ENCODE assay signal across 33 mouse cellular contexts in the genomic region with DNA sequence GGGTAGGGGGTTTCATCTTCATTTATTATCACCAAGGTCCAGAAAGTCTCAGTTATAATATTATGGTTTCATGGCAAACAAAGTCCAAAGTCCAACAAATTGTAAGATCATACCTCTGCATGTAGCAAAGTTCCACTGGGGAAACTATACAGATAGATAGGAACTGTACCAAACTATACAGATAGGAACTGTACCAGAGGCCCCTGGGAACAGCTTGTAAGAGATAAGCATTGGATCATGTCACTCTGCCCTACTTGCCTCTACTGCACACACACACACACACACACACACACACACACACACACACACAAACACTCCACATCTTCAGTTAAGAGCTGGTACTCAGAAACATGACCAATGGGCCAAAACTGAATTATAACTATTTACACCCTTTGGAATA. TPM values are rescaled to one million over a fixed set of nuclear protein-coding genes. Genes with fewer than 3 reads are reported as not detected.
A peak's percentile ranks its signal among the peaks of the same experiment; 100 is the strongest.
DNase-seq lines count a peak whose midpoint lies in the region; ATAC-seq lines count a peak whose summit lies in the region.
"Had no signal": no experiment of that assay in that cellular context is flagged by ENCODE, and none has a peak within 500 bp of the region (broad histone marks: within the 10 kb centered on the region; RNA-seq: fewer than 3 reads in every experiment).

No protein-coding gene starts in this region.

- H3K4me1 ChIP-seq in erythroblast, embryonic 14.5 days (ENCODE audit: control insufficient read depth) = peaks cover 62% of the 10 kb centered on the region
- peaks cover 16% of the 10 kb centered on the region for H3K4me1 ChIP-seq in liver, embryonic 11.5 days (replicated peaks; ENCODE audit: control insufficient read depth, insufficient read depth, low read length)
- peaks cover 20% of the 10 kb centered on the region for H3K4me1 ChIP-seq in liver, embryonic 16.5 days (ENCODE audit: control insufficient read depth, low read depth, low read length)
- H3K4me1 ChIP-seq in kidney, embryonic 15.5 days = peaks cover 9% of the 10 kb centered on the region

- no peaks in the 10 kb centered on the region for H3K27me3 ChIP-seq in erythroblast, embryonic 14.5 days (ENCODE audit: control insufficient read depth)
- H3K27me3 ChIP-seq in liver, embryonic 11.5 days (replicated peaks; ENCODE audit: control insufficient read depth, insufficient read depth, low read length) = no peaks in the 10 kb centered on the region
- no peaks in the 10 kb centered on the region for H3K27me3 ChIP-seq in liver, embryonic 16.5 days (ENCODE audit: control insufficient read depth, insufficient read depth, low read depth, low read length)
- no peaks in the 10 kb centered on the region for H3K27me3 ChIP-seq in kidney, embryonic 15.5 days
- H3K27me3 ChIP-seq: CH12.LX; embryonic facial prominence, embryonic 15.5 days; heart, embryonic 12.5 days; hindbrain, embryonic 13.5 days; limb, embryonic 12.5 days; Patski had no signal

- no peak for DNase-seq in liver, embryonic 11.5 days (ENCODE audit: low spot score)
- no peak for DNase-seq in adrenal gland, adult 8-10 months
- no peak for DNase-seq in embryo, embryonic 11 days
- DNase-seq in adrenal gland, postnatal 14 days = no peak
- DNase-seq: adrenal gland, postnatal 25 days; cerebellum, adult 2 months; cerebellum, postnatal 14 days; gastrocnemius, postnatal 36 days; heart, adult 18-20 months; heart, postnatal 4 days; kidney, adult 2 months; kidney, postnatal 4 days; lung, adult 18-20 months; right cerebral cortex, adult 18-20 months; right cerebral cortex, postnatal 4 days; thymus, postnatal 4 days had no signal

- peak overlapping the region; percentile 92 for H3K4me3 ChIP-seq in erythroblast, embryonic 14.5 days (replicated peaks)
- no peak overlapping the region for H3K4me3 ChIP-seq in liver, embryonic 11.5 days (ENCODE audit: low read depth, low read length)
- peak overlapping the region; percentile 17; the same call in 1 of the 2 replicates for H3K4me3 ChIP-seq in liver, embryonic 16.5 days (ENCODE audit: low read depth, low read length)
- no peak overlapping the region for H3K4me3 ChIP-seq in kidney, embryonic 15.5 days (replicated peaks)
- H3K4me3 ChIP-seq: embryonic facial prominence, embryonic 10.5 days; heart, embryonic 12.5 days; hindbrain, embryonic 13.5 days; limb, embryonic 12.5 days had no signal

- ATAC-seq in erythroblast, adult 5-6 weeks (replicated peaks; ENCODE audit: low FRiP score, poor library complexity, severe bottlenecking) = no peak
- ATAC-seq in liver, embryonic 11.5 days (replicated peaks; ENCODE audit: low FRiP score) = peak; percentile 71
- ATAC-seq in liver, embryonic 16.5 days (ENCODE audit: low read depth) = peak; percentile 51
- ATAC-seq in kidney, embryonic 15.5 days (replicated peaks; ENCODE audit: low FRiP score) = no peak
- ATAC-seq: forebrain, embryonic 14.5 days; lung, postnatal 0 days; midbrain, embryonic 16.5 days; Patski had no signal

- H3K9ac ChIP-seq in liver, embryonic 11.5 days (ENCODE audit: low read depth, low read length) = no peak overlapping the region
- no peak overlapping the region; the same call in 1 of the 2 replicates for H3K9ac ChIP-seq in liver, embryonic 16.5 days (ENCODE audit: low read depth, low read length)
- no peak overlapping the region for H3K9ac ChIP-seq in kidney, embryonic 15.5 days
- H3K9ac ChIP-seq: embryonic facial prominence, embryonic 15.5 days; heart, embryonic 12.5 days; hindbrain, embryonic 13.5 days; limb, embryonic 12.5 days had no signal

- peaks cover 5% of the 10 kb centered on the region for H3K36me3 ChIP-seq in erythroblast, embryonic 14.5 days (ENCODE audit: control insufficient read depth)
- no peaks in the 10 kb centered on the region for H3K36me3 ChIP-seq in liver, embryonic 11.5 days (ENCODE audit: control insufficient read depth, insufficient read depth, low read length)
- no peaks in the 10 kb centered on the region for H3K36me3 ChIP-seq in liver, embryonic 16.5 days (ENCODE audit: control insufficient read depth, insufficient read depth)
- no peaks in the 10 kb centered on the region for H3K36me3 ChIP-seq in kidney, embryonic 15.5 days
- H3K36me3 ChIP-seq: embryonic facial prominence, embryonic 10.5 days; embryonic facial prominence, embryonic 15.5 days; heart, embryonic 12.5 days; hindbrain, embryonic 13.5 days; limb, embryonic 12.5 days had no signal

- H3K4me2 ChIP-seq in liver, embryonic 11.5 days = peak overlapping the region; percentile 73
- peak overlapping the region; percentile 54 for H3K4me2 ChIP-seq in liver, embryonic 16.5 days (ENCODE audit: low read depth, low read length)
- H3K4me2 ChIP-seq in kidney, embryonic 15.5 days = no peak overlapping the region
- H3K4me2 ChIP-seq: embryonic facial prominence, embryonic 15.5 days; heart, embryonic 12.5 days; limb, embryonic 12.5 days; midbrain, embryonic 11.5 days had no signal

- peak overlapping the region; percentile 45; the same call in 1 of the 2 replicates for H3K27ac ChIP-seq in liver, embryonic 11.5 days (ENCODE audit: low read depth, low read length)
- H3K27ac ChIP-seq in liver, embryonic 16.5 days (ENCODE audit: low read length) = peak overlapping the region; percentile 83
- H3K27ac ChIP-seq in kidney, embryonic 15.5 days = no peak overlapping the region
- H3K27ac ChIP-seq: embryonic facial prominence, embryonic 15.5 days; hindbrain, embryonic 13.5 days; kidney, postnatal 0 days; limb, embryonic 12.5 days; macrophage had no signal

- no peaks in the 10 kb centered on the region for H3K9me3 ChIP-seq in erythroblast, embryonic 14.5 days (ENCODE audit: control insufficient read depth, low read length)
- no peaks in the 10 kb centered on the region for H3K9me3 ChIP-seq in liver, embryonic 11.5 days (ENCODE audit: control insufficient read depth, low read length)
- no peaks in the 10 kb centered on the region for H3K9me3 ChIP-seq in liver, embryonic 16.5 days (replicated peaks; ENCODE audit: control insufficient read depth, low read length)
- no peaks in the 10 kb centered on the region for H3K9me3 ChIP-seq in kidney, embryonic 15.5 days (replicated peaks)
- H3K9me3 ChIP-seq: embryonic facial prominence, embryonic 10.5 days; embryonic facial prominence, embryonic 15.5 days; heart, embryonic 12.5 days; hindbrain, embryonic 13.5 days; limb, embryonic 12.5 days had no signal

RNA-seq across cellular contexts. Expression of gene Tfg, which starts 1.8 kb away (rescaled TPM):
- 2.6 and 4.0 TPM in 2 replicates for polyA plus RNA-seq in erythroblast, embryonic 14.5 days (2012)
- 51.0 and 67.8 TPM in 2 replicates for total RNA-seq in erythroblast, adult 5-6 weeks (2015; ENCODE audit: low replicate concordance)
- total RNA-seq in erythroblast, adult 5-6 weeks (2017; ENCODE audit: low replicate concordance) = 21.9 and 39.2 TPM in 2 replicates
- polyA plus RNA-seq in liver, embryonic 11.5 days (2014; fragmentation: Nextera tagmentation; extraction: Ambion mirVana) = 143 and 157 TPM in 2 replicates
- 70.8 and 71.7 TPM in 2 replicates for polyA plus RNA-seq in liver, embryonic 16.5 days (2015; fragmentation: Nextera tagmentation; extraction: Ambion mirVana)
- total RNA-seq in adrenal gland, adult 8-10 months (2022) = 10 to 100 TPM; 61.0 to 76.1 (median 66.5) TPM
- total RNA-seq in adrenal gland, postnatal 14 days (2021) = 67.6 and 73.2 TPM in 2 replicates
- polyA plus RNA-seq in kidney, embryonic 15.5 days (2015; fragmentation: Nextera tagmentation; extraction: Ambion mirVana) = 147 and 148 TPM in 2 replicates

Comparison
In these comparisons a context has a peak if more than half of its experiments do, and no peak if none do; other contexts are left out.
1. H3K4me3 ChIP-seq: peak in erythroblast, embryonic 14.5 days (single experiment) and liver, embryonic 16.5 days (single experiment); none in liver, embryonic 11.5 days (single experiment) and kidney, embryonic 15.5 days (single experiment).
2. ATAC-seq: peak in liver, embryonic 11.5 days (single experiment) and liver, embryonic 16.5 days (single experiment); none in erythroblast, adult 5-6 weeks (single experiment) and kidney, embryonic 15.5 days (single experiment).
3. RNA of gene Tfg, which starts 1.8 kb away (polyA plus RNA-seq): 147 to 148 TPM in kidney, embryonic 15.5 days, 143 to 157 TPM in liver, embryonic 11.5 days and 70.8 to 71.7 TPM in liver, embryonic 16.5 days; 2.6 to 4.0 TPM in erythroblast, embryonic 14.5 days; every median in the first group is over 10 times any median in the second.